Mouse (Mus musculus) frontal cortex, adult (tissue): ENCODE data around the gene Ncam2.

Source experiments
- ATAC-seq: cut with Nextera tagmentation; 2 replicates; pipeline ENCODE4 v1.9.2; 2017; ENCODE audit warnings: mild to moderate bottlenecking, moderate library complexity, mixed read lengths; ENCODE audit not compliant: low TSS enrichment

Ncam2 gene

GRCm38 (mm10) chr16:81650286-81650685, 449.8 kb downstream of the Ncam2 start:
- ATAC-seq, result no peak

GRCm38 (mm10) chr16:81651550-81651949, 451.1 kb downstream of the Ncam2 start:
- ATAC-seq, result no peak

DNA sequence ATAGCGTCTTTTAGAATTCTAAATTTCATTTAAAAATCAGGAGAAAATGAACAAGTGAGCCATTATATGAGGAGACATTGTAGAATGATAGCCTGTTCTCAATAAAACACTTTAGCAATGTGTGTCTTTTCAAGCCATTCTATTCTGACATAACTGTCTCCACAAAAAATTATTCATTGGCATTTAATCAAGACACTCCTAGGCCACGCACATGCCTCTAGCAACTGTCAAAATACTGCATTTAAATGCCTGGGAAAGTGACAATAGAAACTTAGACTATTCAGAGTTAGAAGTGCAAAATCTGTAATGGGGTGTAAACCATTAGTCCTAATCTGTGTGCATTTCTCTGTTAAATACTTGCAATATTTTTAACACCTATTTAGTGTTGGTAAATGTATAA, 456.1 kb downstream of the Ncam2 start:
- no peak for ATAC-seq

DNA sequence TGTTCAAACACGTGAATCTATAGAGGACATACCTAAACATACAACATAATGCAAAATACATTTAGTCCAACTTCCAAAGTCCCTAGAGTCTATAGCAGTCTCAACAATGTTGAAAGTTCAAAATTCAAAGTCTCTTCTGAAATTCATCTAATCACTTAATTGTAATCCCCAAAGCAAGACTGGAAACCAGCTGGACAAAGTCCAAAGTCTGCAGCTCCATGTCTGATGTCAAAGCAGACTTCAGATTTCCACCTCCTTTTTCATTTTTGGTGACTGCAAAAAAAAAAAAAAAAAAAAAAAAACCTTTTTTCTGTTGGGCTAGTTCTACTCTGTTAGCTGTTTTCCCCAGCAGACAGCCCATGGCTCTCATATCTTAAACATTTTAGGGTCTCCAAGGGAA, 473.4 kb downstream of the Ncam2 start:
- no peak for ATAC-seq

GRCm38 (mm10) chr16:81675546-81675945, 475.0 kb downstream of the Ncam2 start:
- ATAC-seq, result no peak
